Mouse (Mus musculus): ENCODE results near the gene Traf4.
"Not testable (repeated sequence)": the region's sequence is repeated elsewhere in the genome, so short reads cannot be mapped to it uniquely, and the experiment has no call there.

The Traf4 gene

GRCm38 (mm10) chr11:78164924-78165760 lies at the start of gene Traf4:
TSS of gene Traf4 (minus strand) at chr11:78165589.
- no peak for DNase-seq (ENCODE audit: extremely low spot score, low read depth, low spot score)

GRCm38 (mm10) chr11:78213086-78213817 lies 47.9 kb upstream of the Traf4 start:
- DNase-seq (ENCODE audit: extremely low spot score, low read depth, low spot score), result no peak

GRCm38 (mm10) chr11:78211513-78211912 lies 46.1 kb upstream of the Traf4 start:
- no peak for DNase-seq (ENCODE audit: extremely low spot score, low read depth, low spot score)

- no peak for DNase-seq (ENCODE audit: extremely low spot score, low read depth, low spot score)
These were observed 45.2 kb upstream of the Traf4 start for GRCm38 (mm10) chr11:78210615-78211014.

GRCm38 (mm10) chr11:78209886-78210285 lies 44.5 kb upstream of the Traf4 start:
- DNase-seq (ENCODE audit: extremely low spot score, low read depth, low spot score), result no peak

GRCm38 (mm10) chr11:78207190-78207589 lies 41.8 kb upstream of the Traf4 start:
- no peak for DNase-seq (ENCODE audit: extremely low spot score, low read depth, low spot score)

GRCm38 (mm10) chr11:78205361-78206206 lies 40.2 kb upstream of the Traf4 start:
- no peak for DNase-seq (ENCODE audit: extremely low spot score, low read depth, low spot score)

- DNase-seq (ENCODE audit: extremely low spot score, low read depth, low spot score), result no peak
These were observed 38.9 kb upstream of the Traf4 start for GRCm38 (mm10) chr11:78204287-78204686.

GRCm38 (mm10) chr11:78202372-78202771 lies 37.0 kb upstream of the Traf4 start:
- DNase-seq (ENCODE audit: extremely low spot score, low read depth, low spot score), result no peak

- DNase-seq (ENCODE audit: extremely low spot score, low read depth, low spot score), result no peak
These were observed 29.9 kb upstream of the Traf4 start for GRCm38 (mm10) chr11:78195101-78195863.

GRCm38 (mm10) chr11:78194411-78195100 lies 29.2 kb upstream of the Traf4 start:
- no peak for DNase-seq (ENCODE audit: extremely low spot score, low read depth, low spot score)

- DNase-seq (ENCODE audit: extremely low spot score, low read depth, low spot score), result no peak
These were observed 27.7 kb upstream of the Traf4 start, which contains the start of gene Proca1 for GRCm38 (mm10) chr11:78193113-78193512. TSS of gene Proca1 (plus strand) at chr11:78193392.

GRCm38 (mm10) chr11:78190041-78190440 lies 24.7 kb upstream of the Traf4 start:
- DNase-seq (ENCODE audit: extremely low spot score, low read depth, low spot score), result no peak

GRCm38 (mm10) chr11:78189234-78190040 lies 24.0 kb upstream of the Traf4 start:
- no peak for DNase-seq (ENCODE audit: extremely low spot score, low read depth, low spot score)

GRCm38 (mm10) chr11:78188331-78189233 lies 23.2 kb upstream of the Traf4 start, which contains the start of gene Rab34:
TSS of gene Rab34 (plus strand) at chr11:78188430.
- DNase-seq (ENCODE audit: extremely low spot score, low read depth, low spot score), result no peak

- not testable (repeated sequence) for DNase-seq (ENCODE audit: extremely low spot score, low read depth, low spot score)
These were observed 19.3 kb upstream of the Traf4 start for GRCm38 (mm10) chr11:78184702-78185101.

GRCm38 (mm10) chr11:78183884-78184514 lies 18.6 kb upstream of the Traf4 start:
- no peak for DNase-seq (ENCODE audit: extremely low spot score, low read depth, low spot score)
